Mouse (Mus musculus): ENCODE data around the gene Tmtc4. TPM values are rescaled to one million over a fixed set of nuclear protein-coding genes. Genes with fewer than 3 reads are reported as not detected.

Tmtc4 gene
- polyA plus RNA-seq, 1 experiment from 2014 or later: 26.3 TPM

DNA sequence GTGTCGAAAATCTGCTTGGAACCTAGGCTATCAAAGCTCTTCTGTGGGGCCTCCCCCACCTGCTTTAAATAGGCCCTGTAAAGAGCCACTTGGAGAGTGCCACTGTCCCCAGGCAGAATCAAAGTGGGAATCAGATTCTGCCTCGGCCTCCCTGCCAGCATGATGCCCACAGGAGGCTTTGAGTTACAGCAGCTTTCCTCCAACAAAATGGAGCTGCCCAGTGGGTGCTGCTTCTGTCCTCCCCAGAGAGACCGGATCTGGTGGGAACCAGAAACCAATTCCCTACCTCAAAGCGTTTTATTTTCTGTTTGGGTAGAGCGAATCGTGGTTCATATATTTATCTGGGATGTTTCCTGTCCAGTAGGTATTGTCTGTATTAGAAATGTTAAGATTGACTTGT, 108.2 kb downstream of the Tmtc4 start:
- WGBS: 32% methylated on average over 6 of the region's 6 CpGs
- no peak for DNase-seq (ENCODE audit: extremely low spot score, low spot score)
- Histone ChIP-seq H3K4me3 (no peak overlapping the region), H3K4me1 (peaks cover 57% of the 10 kb centered on the region), H3K27me3 (ENCODE audit: poor library complexity, severe bottlenecking) (peaks cover 16% of the 10 kb centered on the region), H3K27ac (peak overlapping the region; percentile 78), H3K9me3 (no peaks in the 10 kb centered on the region), H3K36me3 (replicated peaks) (no peaks in the 10 kb centered on the region)

GRCm38 (mm10) chr14:122875056-122875455, 108.8 kb downstream of the Tmtc4 start:
- DNase-seq (ENCODE audit: extremely low spot score, low spot score): no peak
- H3K27me3 ChIP-seq (ENCODE audit: poor library complexity, severe bottlenecking): peaks cover 16% of the 10 kb centered on the region
- peaks cover 53% of the 10 kb centered on the region for H3K4me1 ChIP-seq
- H3K9me3 ChIP-seq: no peaks in the 10 kb centered on the region
- H3K27ac ChIP-seq: peak overlapping the region; percentile 78; the same call in 1 of the 2 replicates
- no peak overlapping the region for H3K4me3 ChIP-seq
- WGBS: 67% methylated on average over 8 of the region's 8 CpGs
- H3K36me3 ChIP-seq (replicated peaks): no peaks in the 10 kb centered on the region

DNA sequence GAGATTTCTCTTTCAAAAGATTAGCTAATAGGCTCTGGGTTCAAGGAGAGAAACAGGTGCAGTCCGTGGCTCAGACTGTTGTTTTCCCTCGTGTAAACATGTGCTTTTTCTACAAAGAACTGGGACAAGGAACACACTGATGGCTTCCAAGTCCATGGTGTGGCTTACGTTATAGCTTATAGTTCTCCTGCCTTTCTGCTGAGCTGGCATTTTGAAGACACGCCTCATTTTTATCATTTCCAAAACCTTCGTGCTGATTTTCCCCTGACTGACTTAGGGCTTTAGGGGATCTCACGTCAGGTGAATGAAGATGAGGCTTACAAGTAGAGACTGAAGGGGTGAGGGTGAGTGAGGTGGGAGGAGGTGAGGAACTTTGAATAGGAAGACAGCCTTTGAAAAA, 111.2 kb downstream of the Tmtc4 start:
- H3K4me1 ChIP-seq: peaks cover 57% of the 10 kb centered on the region
- 84% methylated on average over 6 of the region's 6 CpGs for WGBS
- H3K27ac ChIP-seq: no peak overlapping the region
- H3K27me3 ChIP-seq (ENCODE audit: poor library complexity, severe bottlenecking): peaks cover 16% of the 10 kb centered on the region
- no peak for DNase-seq (ENCODE audit: extremely low spot score, low spot score)
- H3K4me3 ChIP-seq: no peak overlapping the region
- no peaks in the 10 kb centered on the region for H3K36me3 ChIP-seq (replicated peaks)
- no peaks in the 10 kb centered on the region for H3K9me3 ChIP-seq

DNA sequence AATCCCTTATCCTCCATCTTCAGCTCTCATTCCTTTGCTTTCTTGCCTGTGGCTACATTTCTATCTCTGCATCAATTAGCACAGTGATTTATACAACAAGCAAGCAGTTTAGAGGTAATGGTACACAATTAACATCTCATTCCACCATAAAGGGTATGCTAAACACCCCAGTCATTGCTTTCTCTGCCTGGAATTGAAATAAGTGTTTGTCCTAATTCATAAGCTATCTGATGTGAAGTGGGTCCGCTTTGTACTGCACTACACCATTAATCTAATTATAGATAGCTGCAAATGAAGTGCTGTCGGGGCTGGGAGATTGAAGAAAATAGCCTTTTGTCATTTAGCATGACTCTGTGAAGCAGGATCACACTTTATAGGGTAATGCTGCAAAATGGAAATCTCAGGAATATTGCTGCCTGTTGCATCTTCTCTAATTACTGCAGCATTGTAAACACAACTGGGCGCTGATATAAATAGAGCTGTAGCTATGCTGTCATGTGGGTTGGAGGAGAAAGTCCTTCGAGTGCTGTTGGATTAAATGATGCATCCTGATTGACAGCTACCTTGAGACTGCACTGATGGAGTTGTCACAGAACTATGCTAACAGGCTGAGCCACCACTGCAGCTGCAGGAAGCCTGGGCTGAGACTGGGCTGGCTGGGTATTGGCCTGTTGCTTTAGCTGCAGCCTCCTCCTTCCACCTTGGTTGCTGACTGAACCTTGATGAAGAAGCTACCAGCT, 111.8 kb downstream of the Tmtc4 start:
- no peak overlapping the region for H3K27ac ChIP-seq
- no peak overlapping the region for H3K4me3 ChIP-seq
- H3K27me3 ChIP-seq (ENCODE audit: poor library complexity, severe bottlenecking): peaks cover 14% of the 10 kb centered on the region
- H3K9me3 ChIP-seq: no peaks in the 10 kb centered on the region
- WGBS: 58% methylated on average over 4 of the region's 4 CpGs
- DNase-seq (ENCODE audit: extremely low spot score, low spot score): no peak
- H3K4me1 ChIP-seq: peaks cover 57% of the 10 kb centered on the region
- H3K36me3 ChIP-seq (replicated peaks): no peaks in the 10 kb centered on the region

DNA sequence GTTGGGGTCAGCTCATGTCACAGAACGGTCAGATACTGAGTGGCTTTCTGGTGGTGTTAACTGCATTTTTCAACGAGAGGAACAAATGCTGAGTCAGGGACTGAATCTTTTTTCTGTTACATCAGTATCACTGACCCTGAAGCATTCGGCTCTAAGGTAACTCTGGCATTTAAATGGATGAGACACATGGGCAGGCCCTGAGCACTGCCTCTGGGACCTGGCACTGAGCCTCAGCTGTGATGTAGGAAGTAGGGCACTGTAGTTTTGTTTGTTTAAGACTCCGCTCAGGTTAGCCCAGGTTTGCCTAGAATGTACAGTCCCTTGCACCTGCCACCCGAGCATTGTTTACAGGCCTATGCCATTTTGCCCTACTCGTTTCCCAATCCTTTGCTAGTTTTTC, 114.0 kb downstream of the Tmtc4 start:
- DNase-seq (ENCODE audit: extremely low spot score, low spot score): no peak
- Histone ChIP-seq H3K27ac (no peak overlapping the region), H3K9me3 (no peaks in the 10 kb centered on the region), H3K36me3 (replicated peaks) (no peaks in the 10 kb centered on the region), H3K27me3 (ENCODE audit: poor library complexity, severe bottlenecking) (peaks cover 9% of the 10 kb centered on the region), H3K4me1 (peaks cover 39% of the 10 kb centered on the region), H3K4me3 (no peak overlapping the region)
- 83% methylated on average over 6 of the region's 6 CpGs for WGBS

Other genes with a start within 250 kb of the Tmtc4 start
- gene Ggact, start 70.3 kb downstream of the Tmtc4 start, polyA plus RNA-seq (2016; fragmentation: Nextera tagmentation; extraction: Ambion mirVana): 5.9 and 7.4 TPM in 2 replicates

Data from forebrain, embryonic 10.5 days (tissue).